Mouse (Mus musculus) left cerebral cortex, postnatal 14 days (tissue): ENCODE results near the gene Sppl2c. TPM values are rescaled to one million over a fixed set of nuclear protein-coding genes. Genes with fewer than 3 reads are reported as not detected.

Experiments
- DNase-seq, 2 experiments: peaks; one replicate each; pipeline ENCODE4 v3.0.0; 2021 to 2022; ENCODE audit warnings: low spot score in 2 of 2, mixed read lengths in 1 of 2
- intact Hi-C: fragments of 180-260 bp; cut with DNase I; formaldehyde crosslinking; loops from one replicate; pipeline ENCODE4 v1.15.1; 2025
- total RNA-seq, 2 experiments: library from RNA; stranded (reverse); gene quantifications; 2 replicates each; pipeline ENCODE4 v1.2.3; 2021

Sppl2c gene
- total RNA-seq, 2 experiments from 2014 or later = not detected

DNA sequence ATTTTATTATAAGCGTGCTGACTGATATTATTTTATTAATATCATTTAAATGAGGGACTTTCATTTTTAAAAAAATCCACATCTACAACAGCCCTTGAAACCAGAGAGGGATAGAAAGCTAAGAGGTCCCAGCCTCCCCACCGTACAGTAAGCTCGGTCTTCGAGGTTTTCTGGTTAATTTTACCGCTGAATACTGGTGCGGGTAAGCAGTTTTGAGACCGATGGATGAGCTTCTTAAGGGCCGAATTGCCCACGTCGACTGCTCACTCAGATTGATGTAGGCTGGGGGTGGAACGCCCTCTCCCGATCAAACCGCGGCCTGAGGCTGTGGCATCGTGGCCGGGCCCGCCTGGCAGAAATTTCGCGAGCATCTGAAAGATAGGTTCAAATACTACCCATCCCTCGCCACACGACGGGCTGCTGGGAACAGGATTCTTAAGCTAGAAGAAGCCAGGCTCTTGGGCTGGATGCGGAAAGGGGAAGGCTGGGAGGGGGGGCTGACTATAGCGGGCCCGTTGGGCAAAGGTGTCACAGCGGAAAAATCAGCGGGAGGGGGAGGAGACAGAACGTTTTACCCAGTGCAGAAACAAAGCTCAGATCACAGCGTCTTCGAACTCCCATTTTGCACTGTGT lies 47.6 kb downstream of the Sppl2c start:
- intact Hi-C loops = loop anchor here (10.0 kb wide), 1 partner anchor 211 kb away; no protein-coding TSS in a partner anchor
- no peak for DNase-seq

DNA sequence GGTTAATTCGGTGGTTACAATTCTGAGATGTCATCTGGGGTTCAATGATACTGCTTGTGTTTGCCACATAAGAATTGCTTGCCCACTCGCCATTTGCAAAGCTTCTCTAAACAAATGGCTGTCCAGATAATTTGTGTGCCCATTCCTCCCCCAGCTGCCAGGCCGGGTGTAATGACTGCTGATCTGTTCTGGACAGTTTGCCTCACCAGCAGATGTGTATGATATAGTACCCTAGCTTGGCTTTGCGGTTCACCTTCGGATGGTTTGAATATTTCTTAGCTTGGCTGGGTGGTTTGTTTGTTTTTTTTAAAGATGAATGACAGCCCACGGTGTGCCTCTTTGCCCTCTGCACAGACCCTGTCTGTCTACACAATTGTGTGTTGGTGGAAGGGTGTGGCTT lies 48.6 kb downstream of the Sppl2c start:
- intact Hi-C loops = loop anchor here (10.0 kb wide), 1 partner anchor 210 kb away; no protein-coding TSS in a partner anchor
- DNase-seq = no peak

DNA sequence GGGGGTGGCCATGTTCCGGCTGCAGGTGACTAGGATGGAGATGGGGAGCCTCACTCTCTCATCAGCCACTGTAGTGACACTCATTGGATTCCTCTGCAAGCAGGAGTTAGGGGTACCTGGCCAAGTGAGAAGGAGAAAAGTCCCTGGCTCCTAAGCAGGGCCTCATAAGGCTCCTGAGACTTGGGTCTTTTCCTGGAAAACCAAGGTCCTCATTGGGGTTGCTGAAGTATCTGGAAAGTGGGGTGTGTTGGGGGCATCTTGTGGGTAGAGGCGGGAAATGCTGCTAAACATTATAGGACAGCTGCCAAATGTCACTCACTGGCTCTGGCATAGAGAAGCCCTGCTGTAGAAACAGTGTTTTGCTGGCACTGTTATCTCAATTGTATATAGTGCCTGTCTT lies 49.8 kb downstream of the Sppl2c start:
- no peak for DNase-seq
- intact Hi-C loops = loop anchor here (10.0 kb wide), 1 partner anchor 209 kb away; no protein-coding TSS in a partner anchor

DNA sequence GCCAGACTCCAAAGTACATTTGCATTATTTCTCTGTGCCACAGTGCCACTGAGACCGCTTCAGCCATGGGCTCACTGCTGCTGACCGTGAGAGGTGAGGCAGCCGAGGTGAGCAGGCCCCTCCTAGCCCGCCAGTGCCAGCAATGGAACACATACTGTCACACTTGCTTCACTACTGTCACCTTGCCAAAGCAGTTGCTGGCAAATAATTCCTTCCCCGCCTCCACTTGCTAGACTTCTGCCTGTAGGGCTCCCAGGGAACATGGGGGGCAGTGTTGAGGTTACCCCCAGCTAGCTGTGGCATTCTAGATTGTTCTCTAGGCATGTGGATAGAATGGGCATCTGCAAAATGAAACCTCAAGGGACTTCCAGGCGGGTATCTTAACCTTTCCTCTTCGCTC lies 51.1 kb downstream of the Sppl2c start:
- intact Hi-C loops = loop anchor here (10.0 kb wide), 1 partner anchor 208 kb away; no protein-coding TSS in a partner anchor
- peak; percentile 51 to 85 for DNase-seq

DNA sequence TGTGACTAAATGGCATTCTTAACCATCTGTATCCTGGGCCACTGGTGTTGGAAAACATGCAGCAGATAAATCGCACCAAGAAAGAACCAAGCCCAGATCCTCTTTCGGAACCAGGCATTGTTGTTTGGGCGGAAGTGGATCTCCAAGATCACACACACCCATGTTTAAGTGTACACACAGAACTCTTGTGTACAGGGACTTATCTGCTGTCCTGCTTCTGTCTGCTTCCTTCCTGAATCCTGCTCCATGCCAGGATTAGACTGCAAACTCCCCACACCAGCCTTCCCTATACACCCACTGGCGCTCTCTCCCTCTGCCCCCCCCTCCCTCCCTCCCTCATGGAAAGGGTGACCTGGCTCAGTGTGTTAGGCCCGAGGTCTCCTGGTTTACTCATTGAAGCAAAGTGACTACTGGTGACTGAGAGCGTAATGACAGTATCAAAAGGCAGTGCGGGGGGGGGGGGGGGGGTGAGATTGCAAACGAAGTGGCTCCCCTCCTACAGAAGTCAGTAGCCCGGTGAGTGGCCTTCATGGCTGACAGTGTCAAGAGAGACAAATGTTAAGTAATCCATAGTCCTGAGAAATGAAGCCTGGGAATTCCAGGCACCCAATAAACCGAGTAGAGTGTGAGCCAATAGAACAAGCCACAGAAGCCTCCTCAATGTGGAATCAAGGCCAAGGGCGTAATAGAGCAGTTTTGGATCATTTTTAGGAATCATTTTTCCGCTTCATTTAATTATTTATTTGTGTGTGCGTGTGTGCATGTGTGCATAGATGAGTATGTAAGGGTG lies 52.0 kb downstream of the Sppl2c start:
- intact Hi-C loops = loop anchor here (10.0 kb wide), 1 partner anchor 207 kb away; no protein-coding TSS in a partner anchor
- no peak for DNase-seq

Other genes starting within 250 kb of the Sppl2c start
- 100 to 1,000 TPM; 815 to 848 TPM for gene Nsf, start 232.3 kb upstream of the Sppl2c start, total RNA-seq
- 10 to 100 TPM; 59.2 to 59.6 TPM for gene Arf2, start 219.6 kb upstream of the Sppl2c start, total RNA-seq
- 10 to 100 TPM; 40.3 to 45.1 TPM for gene Crhr1, start 53.5 kb upstream of the Sppl2c start, total RNA-seq
- gene Mapt, start 45.1 kb downstream of the Sppl2c start, total RNA-seq = 100 to 1,000 TPM; 324 to 330 TPM